Mouse (Mus musculus) MEL (cell line): ENCODE measurements around the gene Socs4.

ENCODE experiments used
- CTCF ChIP-seq, 3 experiments: IDR thresholded peaks in 2 of 3; conservative IDR thresholded peaks in 1 of 3; 2 replicates each; pipeline ENCODE4 v1.5.1; 2011 to 2012; ENCODE audit warnings: low read length in 3 of 3, low read depth in 2 of 3, mild to moderate bottlenecking in 2 of 3, improper control_type of control experiment in 1 of 3, inconsistent platforms in 1 of 3, mixed read lengths in 1 of 3, moderate library complexity in 1 of 3; ENCODE audit not compliant: control insufficient read depth in 1 of 3, insufficient read depth in 1 of 3, poor library complexity in 1 of 3, severe bottlenecking in 1 of 3
- EP300 ChIP-seq, 2 experiments: IDR thresholded peaks; 2 replicates each; pipeline ENCODE4 v1.6.1; 2011; ENCODE audit warnings: improper control_type of control experiment in 2 of 2, low read length in 2 of 2, low read depth in 1 of 2, mild to moderate bottlenecking in 1 of 2
- ETS1 ChIP-seq: IDR thresholded peaks from 2 replicates; pipeline ENCODE4 v1.6.1; 2012; ENCODE audit warnings: low read depth, mild to moderate bottlenecking, inconsistent platforms, low read length, improper control_type of control experiment, moderate library complexity
- GABPA ChIP-seq: IDR thresholded peaks from 2 replicates; pipeline ENCODE4 v1.6.1; 2012; ENCODE audit warnings: low read depth, mild to moderate bottlenecking, inconsistent platforms, low read length, improper control_type of control experiment, moderate library complexity
- HCFC1 ChIP-seq: IDR thresholded peaks from 2 replicates; pipeline ENCODE4 v1.6.1; 2012; ENCODE audit warnings: low read depth, mild to moderate bottlenecking, inconsistent platforms, low read length, improper control_type of control experiment, moderate library complexity
- POLR2A ChIP-seq, 2 experiments: IDR thresholded peaks; 2 replicates each; pipeline ENCODE4 v1.6.1; 2011 to 2012; ENCODE audit warnings: low read length in 2 of 2, mild to moderate bottlenecking in 2 of 2, control low read depth in 1 of 2, improper control_type of control experiment in 1 of 2, low read depth in 1 of 2, moderate library complexity in 1 of 2; ENCODE audit not compliant: control insufficient read depth in 1 of 2, insufficient read depth in 1 of 2, poor library complexity in 1 of 2
- POLR2AphosphoS5 ChIP-seq: IDR thresholded peaks from 2 replicates; pipeline ENCODE4 v1.6.1; 2012; ENCODE audit warnings: low read depth, borderline replicate concordance, mild to moderate bottlenecking, inconsistent platforms, low read length, moderate library complexity, mixed read lengths
- RCOR1 ChIP-seq: IDR thresholded peaks from 2 replicates; pipeline ENCODE4 v1.6.1; 2012; ENCODE audit warnings: low read depth, mild to moderate bottlenecking, inconsistent platforms, low read length, improper control_type of control experiment
- SIN3A ChIP-seq: IDR thresholded peaks from 2 replicates; pipeline ENCODE4 v1.6.1; 2012; ENCODE audit warnings: low read length, improper control_type of control experiment, inconsistent platforms
- USF1 ChIP-seq: IDR thresholded peaks from 2 replicates; pipeline ENCODE4 v1.6.1; 2014; ENCODE audit warnings: low read depth, mild to moderate bottlenecking, inconsistent platforms, low read length, improper control_type of control experiment, moderate library complexity
- USF2 ChIP-seq, 2 experiments: IDR thresholded peaks; 2 replicates each; pipeline ENCODE4 v1.6.1; 2011 to 2012; ENCODE audit warnings: improper control_type of control experiment in 2 of 2, low read length in 2 of 2, borderline replicate concordance in 1 of 2, inconsistent platforms in 1 of 2, low read depth in 1 of 2, mild to moderate bottlenecking in 1 of 2; ENCODE audit not compliant: insufficient read depth in 1 of 2
- ZMIZ1 ChIP-seq: IDR thresholded peaks from 2 replicates; pipeline ENCODE4 v1.6.1; 2012; ENCODE audit warnings: low read depth, mild to moderate bottlenecking, inconsistent platforms, low read length, improper control_type of control experiment, moderate library complexity

DNA sequence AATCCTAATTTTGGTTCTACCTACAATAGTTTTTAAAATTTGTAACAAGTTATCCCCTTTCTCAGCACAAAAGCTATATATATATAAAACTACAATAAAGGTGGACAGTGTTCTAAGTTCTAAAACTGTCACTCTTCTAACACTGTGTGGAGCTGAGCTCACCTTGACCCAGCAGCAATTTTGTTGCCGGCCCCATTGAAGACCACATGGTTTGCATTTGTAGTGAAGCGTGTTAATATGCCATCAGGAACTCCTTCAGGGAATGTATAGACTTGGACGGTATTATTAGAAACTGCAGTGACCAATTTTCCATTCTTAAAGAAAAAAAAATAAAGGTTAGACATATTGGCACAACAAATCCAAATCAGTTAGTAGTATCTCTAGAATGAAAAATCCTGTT, 3.0 kb upstream of the Socs4 start:
- TF ChIP-seq CTCF (IDR thresholded peaks at IDR 0.05 in 2 of 3, conservative IDR thresholded peaks at IDR 0.05 in 1 of 3; ENCODE audit: control insufficient read depth in 1 of 3, insufficient read depth in 1 of 3, low read depth in 2 of 3, low read length in 3 of 3, poor library complexity in 1 of 3, severe bottlenecking in 1 of 3) (no peak), HCFC1 (no peak), POLR2A (IDR thresholded peaks at IDR 0.05; ENCODE audit: control insufficient read depth in 1 of 2, insufficient read depth in 1 of 2, low read depth in 1 of 2, low read length in 2 of 2, poor library complexity in 1 of 2) (no peak), ETS1 (no peak), USF1 (no peak), SIN3A (no peak), ZMIZ1 (no peak), USF2 (IDR thresholded peaks at IDR 0.05; ENCODE audit: borderline replicate concordance in 1 of 2, insufficient read depth in 1 of 2, low read depth in 1 of 2, low read length in 2 of 2) (no peak), EP300 (IDR thresholded peaks at IDR 0.05; ENCODE audit: low read depth in 1 of 2, low read length in 2 of 2) (no peak), GABPA (no peak), POLR2AphosphoS5 (no peak), RCOR1 (no peak)
